Mouse (Mus musculus) erythroblast, embryonic 14.5 days (primary cell): ENCODE measurements around the gene Cd300lf. TPM values are rescaled to one million over a fixed set of nuclear protein-coding genes. Genes with fewer than 3 reads are reported as not detected.

Experiments used
- H3K27me3 ChIP-seq: 2 replicates; pipeline ENCODE4 v1.6.1; 2012; ENCODE audit warnings: inconsistent platforms; ENCODE audit not compliant: control insufficient read depth
- H3K36me3 ChIP-seq: 2 replicates; pipeline ENCODE4 v1.6.1; 2012; ENCODE audit warnings: mild to moderate bottlenecking, inconsistent platforms; ENCODE audit not compliant: control insufficient read depth
- H3K4me1 ChIP-seq: 2 replicates; pipeline ENCODE4 v1.6.1; 2012; ENCODE audit warnings: inconsistent platforms; ENCODE audit not compliant: control insufficient read depth
- H3K4me3 ChIP-seq: replicated peaks from 2 replicates; pipeline ENCODE3; 2012; ENCODE audit warnings: moderate library complexity, mild to moderate bottlenecking, inconsistent platforms
- H3K9me3 ChIP-seq: 2 replicates; pipeline ENCODE4 v1.6.1; 2012; ENCODE audit warnings: low read length, inconsistent platforms, mixed read lengths; ENCODE audit not compliant: control insufficient read depth
- GATA1 ChIP-seq: IDR thresholded peaks from 2 replicates; pipeline ENCODE4 v1.6.1; 2012; ENCODE audit warnings: low read length, inconsistent platforms, mixed read lengths
- TAL1 ChIP-seq: IDR thresholded peaks from 3 replicates; pipeline ENCODE4 v1.6.1; 2012; ENCODE audit warnings: low read length, inconsistent platforms, mixed read lengths
- polyA plus RNA-seq: library from polyadenylated mRNA; stranded (reverse); fragments of >175 nt; gene quantifications from 2 replicates; pipeline ENCODE4 v1.2.3, GENCODE M21; 2012

The Cd300lf gene
- polyA plus RNA-seq, 1 experiment: not detected

DNA sequence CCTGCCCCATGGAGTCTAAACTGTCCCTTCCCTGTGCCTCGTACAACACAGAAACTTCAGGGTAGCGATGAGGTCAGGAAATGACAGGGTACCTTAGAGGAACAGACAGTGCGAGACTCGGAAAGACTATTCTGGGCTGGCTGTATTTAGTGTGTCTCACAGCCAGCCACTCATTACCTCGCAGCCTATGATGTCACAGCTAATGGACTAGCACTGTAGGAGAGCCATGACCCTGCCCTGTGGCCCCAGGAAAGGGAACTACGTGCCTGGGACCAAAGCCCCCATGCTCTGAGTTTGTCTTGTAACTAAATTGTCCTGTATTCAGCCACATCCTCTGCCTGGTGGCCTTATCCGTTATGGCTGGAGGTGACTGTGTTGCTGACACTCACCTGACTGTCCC lies 58.4 kb downstream of the Cd300lf start:
- TF ChIP-seq TAL1: no peak
- no peaks in the 10 kb centered on the region for H3K4me1 ChIP-seq
- no peak overlapping the region for H3K4me3 ChIP-seq
- no peaks in the 10 kb centered on the region for H3K36me3 ChIP-seq
- H3K27me3 ChIP-seq: peaks cover 4% of the 10 kb centered on the region
- H3K9me3 ChIP-seq: no peaks in the 10 kb centered on the region

- Histone ChIP-seq H3K36me3 (no peaks in the 10 kb centered on the region), H3K27me3 (peaks cover 4% of the 10 kb centered on the region), H3K4me1 (no peaks in the 10 kb centered on the region), H3K9me3 (no peaks in the 10 kb centered on the region), H3K4me3 (no peak overlapping the region)
- no peak for TF ChIP-seq GATA1
- no peak for TF ChIP-seq TAL1
Measured at GRCm38 (mm10) chr11:115073002-115073401, 60.8 kb downstream of the Cd300lf start.

DNA sequence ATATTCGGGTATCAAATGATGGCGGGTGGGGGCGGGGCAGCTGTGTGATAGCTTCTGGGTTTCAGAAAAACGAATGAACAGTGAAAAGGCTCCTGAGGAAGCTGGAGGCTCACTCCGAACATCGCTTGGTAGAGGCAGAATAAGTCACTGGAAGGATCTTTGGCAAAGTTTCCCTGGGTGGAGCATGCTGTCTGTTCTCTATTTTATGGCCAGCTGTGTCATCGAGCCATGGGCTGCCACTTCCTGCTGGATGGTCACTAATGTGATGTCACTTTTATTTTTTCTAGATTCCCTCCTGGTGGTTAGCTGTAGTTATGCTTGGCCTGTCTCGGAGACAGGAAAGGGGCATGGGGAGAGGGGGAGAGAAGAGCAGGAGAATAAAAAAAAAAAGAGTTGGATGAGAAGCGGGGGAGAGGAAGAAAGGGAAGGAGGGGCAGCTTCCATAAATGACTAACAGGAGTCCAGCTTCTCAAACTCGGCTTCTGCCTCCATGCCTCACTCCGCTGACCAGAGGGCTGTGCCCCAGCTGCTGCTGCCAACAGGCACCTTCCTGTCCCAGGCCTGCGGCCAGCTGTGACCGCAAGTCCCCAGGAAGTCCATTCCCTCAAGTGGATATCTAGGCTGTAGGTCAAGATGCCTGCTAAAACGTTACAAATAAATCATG lies 62.0 kb downstream of the Cd300lf start:
- TF ChIP-seq TAL1 (no peak), GATA1 (no peak)
- Histone ChIP-seq H3K4me3 (no peak overlapping the region), H3K9me3 (no peaks in the 10 kb centered on the region), H3K36me3 (no peaks in the 10 kb centered on the region), H3K4me1 (no peaks in the 10 kb centered on the region), H3K27me3 (peaks cover 4% of the 10 kb centered on the region)

GRCm38 (mm10) chr11:115071015-115071551 lies 62.7 kb downstream of the Cd300lf start:
- TF ChIP-seq GATA1 (no peak), TAL1 (no peak)
- Histone ChIP-seq H3K36me3 (no peaks in the 10 kb centered on the region), H3K9me3 (no peaks in the 10 kb centered on the region), H3K27me3 (peaks cover 4% of the 10 kb centered on the region), H3K4me3 (no peak overlapping the region), H3K4me1 (no peaks in the 10 kb centered on the region)

GRCm38 (mm10) chr11:115066768-115067167 lies 67.0 kb downstream of the Cd300lf start:
- TF ChIP-seq GATA1 (no peak), TAL1 (no peak)
- H3K27me3 ChIP-seq: peaks cover 4% of the 10 kb centered on the region; the same call in 1 of the 2 replicates
- no peaks in the 10 kb centered on the region for H3K9me3 ChIP-seq
- H3K4me3 ChIP-seq: no peak overlapping the region
- H3K4me1 ChIP-seq: no peaks in the 10 kb centered on the region
- no peaks in the 10 kb centered on the region for H3K36me3 ChIP-seq

Other genes starting within 250 kb of the Cd300lf start
- gene Cd300a, start 244.0 kb downstream of the Cd300lf start, polyA plus RNA-seq: not detected in 2 replicates
- gene Cd300lb, start 199.6 kb downstream of the Cd300lf start, polyA plus RNA-seq: not detected in 2 replicates
- not detected in 2 replicates for gene Cd300c, start 164.8 kb downstream of the Cd300lf start, polyA plus RNA-seq
- not detected in 2 replicates for gene Cd300ld, start 144.1 kb downstream of the Cd300lf start, polyA plus RNA-seq
- gene Cd300c2, start 132.1 kb downstream of the Cd300lf start, polyA plus RNA-seq: not detected in 2 replicates
- not detected in 2 replicates for gene Cd300ld2, start 117.8 kb downstream of the Cd300lf start, polyA plus RNA-seq
- gene Cd300ld4, start 107.0 kb downstream of the Cd300lf start, polyA plus RNA-seq: not detected in 2 replicates
- not detected in 2 replicates for gene Cd300ld5, start 96.2 kb downstream of the Cd300lf start, polyA plus RNA-seq
- gene Cd300ld3, start 85.6 kb downstream of the Cd300lf start, polyA plus RNA-seq: not detected in 2 replicates
- not detected in 2 replicates for gene Cd300e, start 71.8 kb downstream of the Cd300lf start, polyA plus RNA-seq
- gene Rab37, start 42.6 kb downstream of the Cd300lf start, polyA plus RNA-seq: 0.01 TPM in 1 of 2 replicates, not detected in the other
- 1.8 and 2.1 TPM in 2 replicates for gene Slc9a3r1, start 29.3 kb upstream of the Cd300lf start, polyA plus RNA-seq
- gene Tmem104, start 53.5 kb upstream of the Cd300lf start, polyA plus RNA-seq: 0.21 and 0.29 TPM in 2 replicates
- 0.99 and 1.5 TPM in 2 replicates for gene Nat9, start 53.9 kb upstream of the Cd300lf start, polyA plus RNA-seq
- gene Grin2c, start 133.3 kb upstream of the Cd300lf start, polyA plus RNA-seq: 0.01 TPM in 2 replicates
- 1.3 and 1.5 TPM in 2 replicates for gene Fdxr, start 143.1 kb upstream of the Cd300lf start, polyA plus RNA-seq
- 0.01 TPM in 1 of 2 replicates, not detected in the other for gene Fads6, start 163.7 kb upstream of the Cd300lf start, polyA plus RNA-seq
- not detected in 2 replicates for gene Otop2, start 173.2 kb upstream of the Cd300lf start, polyA plus RNA-seq
- not detected in 2 replicates for gene Ush1g, start 188.0 kb upstream of the Cd300lf start, polyA plus RNA-seq
- not detected in 2 replicates for gene Otop3, start 200.7 kb upstream of the Cd300lf start, polyA plus RNA-seq
- gene Hid1, start 233.8 kb upstream of the Cd300lf start, polyA plus RNA-seq: 0.03 TPM in 1 of 2 replicates, not detected in the other
- 0.01 TPM in 1 of 2 replicates, not detected in the other for gene Cdr2l, start 247.9 kb upstream of the Cd300lf start, polyA plus RNA-seq